Mouse (Mus musculus) midbrain, embryonic 10.5 days (tissue): ENCODE data around the gene Spred2. TPM values are rescaled to one million over a fixed set of nuclear protein-coding genes. Genes with fewer than 3 reads are reported as not detected.
A peak's percentile ranks its signal among the peaks of the same experiment; 100 is the strongest.

ENCODE experiments used
- DNase-seq: peaks from one replicate; pipeline ENCODE4 v3.0.0-alpha.2; 2017; ENCODE audit warnings: low spot score
- H3K27ac ChIP-seq: fragments of 300-500 bp; sonication (generic); replicated peaks from 2 replicates; pipeline ENCODE4 v1.5.1; 2016; ENCODE audit warnings: mild to moderate bottlenecking
- H3K27me3 ChIP-seq: fragments of 300-500 bp; sonication (generic); 2 replicates; pipeline ENCODE4 v1.6.1; 2016; ENCODE audit warnings: low read depth, mild to moderate bottlenecking; ENCODE audit not compliant: poor library complexity, severe bottlenecking
- H3K36me3 ChIP-seq: fragments of 300-500 bp; sonication (generic); 2 replicates; pipeline ENCODE4 v1.6.1; 2016; ENCODE audit warnings: mild to moderate bottlenecking, moderate library complexity
- H3K4me1 ChIP-seq: fragments of 300-500 bp; sonication (generic); 2 replicates; pipeline ENCODE4 v1.6.1; 2016
- H3K4me3 ChIP-seq: fragments of 300-500 bp; sonication (generic); 2 replicates; pipeline ENCODE4 v1.5.1; 2016; ENCODE audit warnings: mild to moderate bottlenecking, moderate library complexity
- H3K9me3 ChIP-seq: fragments of 300-500 bp; sonication (generic); replicated peaks from 2 replicates; pipeline ENCODE4 v1.6.1; 2016; ENCODE audit warnings: mild to moderate bottlenecking
- WGBS: fragments of 180-500 bp; shearing (Covaris S2); methylation state at CpG from one replicate; pipeline ENCODE4 v1.1.7; 2016; 5-methylcytosine and 5-hydroxymethylcytosine counted together
- polyA plus RNA-seq: library from polyadenylated mRNA; unstranded; fragments of >200 nt; fragmentation: Nextera tagmentation; extraction: Ambion mirVana; gene quantifications from 2 replicates; pipeline ENCODE4 v1.2.1, GENCODE M21; 2016

Spred2 gene
- polyA plus RNA-seq, 1 experiment from 2014 or later: 5.9 TPM

GRCm38 (mm10) chr11:19962796-19963195 is 38.6 kb downstream of the Spred2 start:
- no peaks in the 10 kb centered on the region for H3K27me3 ChIP-seq
- H3K9me3 ChIP-seq: no peaks in the 10 kb centered on the region
- H3K27ac ChIP-seq: 0 out of 2 replicates have a peak overlapping the region, but pooled peaks have one; percentile 20
- peaks cover 15% of the 10 kb centered on the region for H3K36me3 ChIP-seq
- H3K4me3 ChIP-seq: no peak overlapping the region
- H3K4me1 ChIP-seq: peaks cover 21% of the 10 kb centered on the region
- no peak for DNase-seq
- WGBS: 67% methylated on average over 5 of the region's 5 CpGs

- no peaks in the 10 kb centered on the region for H3K9me3 ChIP-seq
- peaks cover 15% of the 10 kb centered on the region for H3K36me3 ChIP-seq
- 0 out of 2 replicates have a peak overlapping the region, but pooled peaks have one; percentile 9 for H3K27ac ChIP-seq
- 83% methylated on average over 12 of the region's 12 CpGs for WGBS
- H3K4me3 ChIP-seq: no peak overlapping the region
- H3K4me1 ChIP-seq: peaks cover 21% of the 10 kb centered on the region
- H3K27me3 ChIP-seq: no peaks in the 10 kb centered on the region
- DNase-seq: no peak
These were observed 39.6 kb downstream of the Spred2 start for GRCm38 (mm10) chr11:19963717-19964141.

- Histone ChIP-seq H3K9me3 (no peaks in the 10 kb centered on the region), H3K36me3 (peaks cover 15% of the 10 kb centered on the region), H3K4me3 (no peak overlapping the region), H3K27me3 (no peaks in the 10 kb centered on the region), H3K27ac (no peak overlapping the region), H3K4me1 (peaks cover 21% of the 10 kb centered on the region)
- 92% methylated on average over 5 of the region's 5 CpGs for WGBS
- DNase-seq: no peak
These were observed 40.2 kb downstream of the Spred2 start for GRCm38 (mm10) chr11:19964333-19964732.

GRCm38 (mm10) chr11:19965037-19965611 is 40.9 kb downstream of the Spred2 start:
- Histone ChIP-seq H3K9me3 (no peaks in the 10 kb centered on the region), H3K27me3 (no peaks in the 10 kb centered on the region), H3K27ac (0 out of 2 replicates have a peak overlapping the region, but pooled peaks have one; percentile 23), H3K36me3 (peaks cover 19% of the 10 kb centered on the region), H3K4me1 (peaks cover 21% of the 10 kb centered on the region), H3K4me3 (no peak overlapping the region)
- 79% methylated on average over 16 of the region's 16 CpGs for WGBS
- DNase-seq: no peak

- Histone ChIP-seq H3K27ac (0 out of 2 replicates have a peak overlapping the region, but pooled peaks have one; percentile 23), H3K4me1 (peaks cover 21% of the 10 kb centered on the region), H3K9me3 (no peaks in the 10 kb centered on the region), H3K27me3 (no peaks in the 10 kb centered on the region), H3K4me3 (no peak overlapping the region), H3K36me3 (peaks cover 19% of the 10 kb centered on the region)
- DNase-seq: no peak
- WGBS: 91% methylated on average over 4 of the region's 4 CpGs
These were observed 41.5 kb downstream of the Spred2 start for GRCm38 (mm10) chr11:19965664-19966063.

GRCm38 (mm10) chr11:19966294-19966693 is 42.1 kb downstream of the Spred2 start:
- no peak for DNase-seq
- WGBS: 86% methylated on average over 2 of the region's 2 CpGs
- peaks cover 21% of the 10 kb centered on the region for H3K4me1 ChIP-seq
- H3K27ac ChIP-seq: no peak overlapping the region
- peaks cover 19% of the 10 kb centered on the region for H3K36me3 ChIP-seq
- no peaks in the 10 kb centered on the region for H3K9me3 ChIP-seq
- H3K4me3 ChIP-seq: no peak overlapping the region
- H3K27me3 ChIP-seq: no peaks in the 10 kb centered on the region

- Histone ChIP-seq H3K9me3 (no peaks in the 10 kb centered on the region), H3K4me3 (no peak overlapping the region), H3K4me1 (peaks cover 28% of the 10 kb centered on the region), H3K27ac (no peak overlapping the region), H3K36me3 (0 out of 2 replicates have a peak, but pooled peaks cover 4% of the 10 kb centered on the region), H3K27me3 (no peaks in the 10 kb centered on the region)
- DNase-seq: no peak
- WGBS: 67% methylated on average over 5 of the region's 5 CpGs
These were observed 45.4 kb downstream of the Spred2 start for GRCm38 (mm10) chr11:19969584-19969983.

- Histone ChIP-seq H3K27ac (no peak overlapping the region), H3K36me3 (peaks cover 4% of the 10 kb centered on the region; the same call in 1 of the 2 replicates), H3K9me3 (no peaks in the 10 kb centered on the region), H3K27me3 (no peaks in the 10 kb centered on the region), H3K4me1 (peaks cover 21% of the 10 kb centered on the region), H3K4me3 (no peak overlapping the region)
- 95% methylated on average over 4 of the region's 4 CpGs for WGBS
- DNase-seq: no peak
These were observed 48.0 kb downstream of the Spred2 start for GRCm38 (mm10) chr11:19971954-19972750.

- 84% methylated on average over 7 of the region's 7 CpGs for WGBS
- Histone ChIP-seq H3K4me1 (peaks cover 21% of the 10 kb centered on the region), H3K36me3 (peaks cover 6% of the 10 kb centered on the region; the same call in 1 of the 2 replicates), H3K27ac (no peak overlapping the region), H3K9me3 (no peaks in the 10 kb centered on the region), H3K27me3 (no peaks in the 10 kb centered on the region), H3K4me3 (no peak overlapping the region)
- DNase-seq: no peak
These were observed 49.0 kb downstream of the Spred2 start for GRCm38 (mm10) chr11:19973032-19973790.

GRCm38 (mm10) chr11:19976032-19976431 is 51.9 kb downstream of the Spred2 start:
- 97% methylated on average over 2 of the region's 2 CpGs for WGBS
- DNase-seq: no peak
- Histone ChIP-seq H3K4me3 (no peak overlapping the region), H3K4me1 (peaks cover 26% of the 10 kb centered on the region), H3K9me3 (no peaks in the 10 kb centered on the region), H3K27ac (no peak overlapping the region), H3K36me3 (peaks cover 4% of the 10 kb centered on the region; the same call in 1 of the 2 replicates), H3K27me3 (no peaks in the 10 kb centered on the region)

GRCm38 (mm10) chr11:19977687-19978086 is 53.5 kb downstream of the Spred2 start:
- Histone ChIP-seq H3K4me1 (peaks cover 21% of the 10 kb centered on the region), H3K36me3 (peaks cover 4% of the 10 kb centered on the region; the same call in 1 of the 2 replicates), H3K27me3 (no peaks in the 10 kb centered on the region), H3K27ac (no peak overlapping the region), H3K9me3 (no peaks in the 10 kb centered on the region), H3K4me3 (no peak overlapping the region)
- DNase-seq: no peak
- 84% methylated on average over 2 of the region's 2 CpGs for WGBS

- no peak for DNase-seq
- Histone ChIP-seq H3K27ac (no peak overlapping the region), H3K4me3 (no peak overlapping the region), H3K36me3 (peaks cover 12% of the 10 kb centered on the region; the same call in 1 of the 2 replicates), H3K9me3 (no peaks in the 10 kb centered on the region), H3K4me1 (peaks cover 22% of the 10 kb centered on the region), H3K27me3 (no peaks in the 10 kb centered on the region)
- WGBS: 92% methylated on average over 14 of the region's 14 CpGs
These were observed 55.2 kb downstream of the Spred2 start for GRCm38 (mm10) chr11:19979338-19979737.
